Mouse (Mus musculus) stomach, embryonic 16.5 days (tissue): ENCODE measurements around the gene Ddx59. TPM values are rescaled to one million over a fixed set of nuclear protein-coding genes. Genes with fewer than 3 reads are reported as not detected.

ENCODE experiments used
- ATAC-seq: fragments of 200-750 bp; cut with Nextera tagmentation; 2 replicates; pipeline ENCODE4 v1.8.0; 2017; ENCODE audit warnings: moderate number of reproducible peaks, moderate TSS enrichment; ENCODE audit not compliant: insufficient read depth, low FRiP score
- H3K27ac ChIP-seq: fragments of 300-500 bp; sonication (generic); 2 replicates; pipeline ENCODE4 v1.5.1; 2014; ENCODE audit warnings: low read length
- H3K27me3 ChIP-seq: fragments of 300-500 bp; sonication (generic); 2 replicates; pipeline ENCODE4 v1.6.1; 2014; ENCODE audit warnings: low read length, control low read depth, mixed read lengths; ENCODE audit not compliant: control insufficient read depth, insufficient read depth
- H3K36me3 ChIP-seq: fragments of 300-500 bp; sonication (generic); 2 replicates; pipeline ENCODE4 v1.6.1; 2014; ENCODE audit warnings: low read length; ENCODE audit not compliant: control insufficient read depth, insufficient read depth
- H3K4me1 ChIP-seq: fragments of 300-500 bp; sonication (generic); 2 replicates; pipeline ENCODE4 v1.6.1; 2014; ENCODE audit warnings: low read length, control low read depth, mixed read lengths; ENCODE audit not compliant: control insufficient read depth, insufficient read depth
- H3K4me2 ChIP-seq: fragments of 300-500 bp; sonication (generic); 2 replicates; pipeline ENCODE4 v1.6.1; 2014; ENCODE audit warnings: low read depth, low read length, mixed read lengths
- H3K4me3 ChIP-seq: fragments of 300-500 bp; sonication (generic); replicated peaks from 2 replicates; pipeline ENCODE4 v1.5.1; 2014; ENCODE audit warnings: mild to moderate bottlenecking, low read length
- H3K9ac ChIP-seq: fragments of 300-500 bp; sonication (generic); 2 replicates; pipeline ENCODE4 v1.6.1; 2014; ENCODE audit warnings: low read length
- H3K9me3 ChIP-seq: fragments of 300-500 bp; sonication (generic); replicated peaks from 2 replicates; pipeline ENCODE4 v1.6.1; 2016; ENCODE audit warnings: low read length, control low read depth; ENCODE audit not compliant: control insufficient read depth
- WGBS: fragments of 180-500 bp; shearing (Covaris S2); extraction: QIAGEN DNeasy Blood & Tissue Kit; methylation state at CpG from one replicate; pipeline ENCODE4 v1.1.7; 2014; 5-methylcytosine and 5-hydroxymethylcytosine counted together
- polyA plus RNA-seq: library from polyadenylated mRNA; unstranded; fragments of >200 nt; fragmentation: Nextera tagmentation; extraction: Ambion mirVana; gene quantifications from 2 replicates; pipeline ENCODE4 v1.2.1, GENCODE M21; 2015

Gene Ddx59
- polyA plus RNA-seq, 1 experiment from 2014 or later = 13.6 TPM

DNA sequence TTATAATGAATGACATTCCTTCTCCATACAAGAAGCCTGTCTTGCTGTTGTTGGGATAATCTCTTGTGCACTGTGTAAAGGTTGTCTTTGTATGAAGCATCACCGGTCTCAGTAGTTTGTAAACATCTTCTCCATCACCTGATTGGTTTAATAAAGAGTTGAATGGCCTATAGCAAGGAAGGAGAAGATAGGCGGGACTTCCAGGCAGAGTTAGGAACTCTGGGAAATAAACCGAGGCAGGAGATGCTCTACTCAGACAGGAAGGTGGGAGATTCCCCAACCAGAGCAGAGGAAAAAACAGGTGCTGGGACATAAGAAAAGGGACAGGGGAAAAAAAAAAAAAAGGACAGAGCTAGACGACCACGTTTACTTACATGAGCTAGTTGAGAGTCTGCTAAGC is 20.0 kb upstream of the Ddx59 start:
- Histone ChIP-seq H3K4me3 (no peak overlapping the region), H3K4me1 (no peaks in the 10 kb centered on the region), H3K9me3 (no peaks in the 10 kb centered on the region), H3K4me2 (no peak overlapping the region), H3K27me3 (no peaks in the 10 kb centered on the region), H3K36me3 (no peaks in the 10 kb centered on the region), H3K27ac (no peak overlapping the region), H3K9ac (no peak overlapping the region)
- ATAC-seq = no peak
- WGBS = 46% methylated on average over 5 of the region's 5 CpGs

DNA sequence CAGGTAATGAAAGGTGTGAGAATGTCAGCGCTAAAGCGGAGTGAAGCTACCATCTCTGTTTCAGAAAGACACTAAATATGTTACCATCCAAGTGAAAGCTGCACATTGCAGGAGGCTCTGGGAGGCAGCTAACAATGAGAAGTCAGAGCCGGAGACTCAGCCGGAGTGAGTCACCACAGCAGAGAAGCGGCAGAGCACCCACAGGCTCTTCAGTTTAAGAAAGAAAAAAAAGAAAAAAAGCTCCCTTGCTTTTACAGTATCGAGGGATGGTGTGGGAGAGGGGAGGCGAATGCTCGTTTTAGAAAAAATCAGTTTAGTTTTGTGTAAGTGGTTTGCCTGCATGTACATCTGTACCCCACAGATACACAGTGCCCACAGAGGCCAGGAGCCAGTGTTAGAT is 13.8 kb upstream of the Ddx59 start:
- WGBS = 66% methylated on average over 8 of the region's 8 CpGs
- Histone ChIP-seq H3K27ac (no peak overlapping the region), H3K36me3 (no peaks in the 10 kb centered on the region), H3K4me1 (no peaks in the 10 kb centered on the region), H3K4me3 (no peak overlapping the region), H3K9me3 (peaks cover 3% of the 10 kb centered on the region; the same call in 1 of the 2 replicates), H3K27me3 (no peaks in the 10 kb centered on the region), H3K4me2 (no peak overlapping the region), H3K9ac (no peak overlapping the region)
- ATAC-seq = no peak

DNA sequence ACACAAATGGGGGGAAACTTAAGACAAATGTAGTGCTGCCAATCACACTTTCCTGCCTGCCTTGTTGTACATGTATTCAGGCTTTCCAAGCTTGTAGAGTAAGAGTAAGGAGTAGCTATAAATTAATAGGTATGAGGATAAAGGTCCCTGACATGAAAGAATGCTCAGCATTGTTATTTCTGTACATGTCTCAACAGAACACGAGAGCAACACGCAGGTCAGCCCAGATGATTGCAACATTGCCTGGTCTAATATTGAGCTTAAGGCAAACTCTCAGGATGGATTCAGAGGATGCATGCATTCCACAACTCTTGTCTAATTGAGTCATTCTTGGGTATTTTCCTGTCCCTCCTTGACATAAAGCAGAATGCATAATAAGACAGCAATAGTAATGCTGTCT is 5.4 kb upstream of the Ddx59 start:
- Histone ChIP-seq H3K4me3 (no peak overlapping the region), H3K36me3 (no peaks in the 10 kb centered on the region), H3K27ac (no peak overlapping the region; the same call in 1 of the 2 replicates), H3K9me3 (peaks cover 4% of the 10 kb centered on the region; the same call in 1 of the 2 replicates), H3K4me2 (no peak overlapping the region), H3K9ac (no peak overlapping the region), H3K27me3 (no peaks in the 10 kb centered on the region), H3K4me1 (no peaks in the 10 kb centered on the region)
- WGBS = 81% methylated on average over 2 of the region's 2 CpGs
- no peak for ATAC-seq

DNA sequence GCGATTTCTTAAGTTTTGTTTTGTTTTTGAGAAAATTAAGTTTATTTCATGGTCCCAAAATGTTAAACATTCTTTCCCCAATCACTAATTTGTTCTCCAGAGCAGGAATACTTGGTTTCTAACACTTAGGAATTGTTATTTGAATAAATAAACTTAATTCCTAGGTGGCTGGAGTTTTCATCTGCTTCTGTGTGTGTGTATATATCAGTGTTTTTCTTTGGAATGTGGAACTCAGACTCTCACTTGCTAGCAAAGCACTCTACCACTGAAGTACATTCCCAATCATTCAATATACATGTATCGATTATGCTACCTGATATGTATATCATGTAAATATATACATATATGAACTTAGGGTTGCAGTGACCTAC is 670 bp downstream of the Ddx59 start:
- Histone ChIP-seq H3K27ac (no peak overlapping the region), H3K9ac (no peak overlapping the region), H3K4me2 (peak overlapping the region; percentile 68), H3K36me3 (no peaks in the 10 kb centered on the region), H3K4me1 (0 out of 2 replicates have a peak, but pooled peaks cover 3% of the 10 kb centered on the region), H3K27me3 (no peaks in the 10 kb centered on the region), H3K4me3 (peak overlapping the region; percentile 73), H3K9me3 (no peaks in the 10 kb centered on the region)
- no peak for ATAC-seq
- 43% methylated on average over 2 of the region's 2 CpGs for WGBS

DNA sequence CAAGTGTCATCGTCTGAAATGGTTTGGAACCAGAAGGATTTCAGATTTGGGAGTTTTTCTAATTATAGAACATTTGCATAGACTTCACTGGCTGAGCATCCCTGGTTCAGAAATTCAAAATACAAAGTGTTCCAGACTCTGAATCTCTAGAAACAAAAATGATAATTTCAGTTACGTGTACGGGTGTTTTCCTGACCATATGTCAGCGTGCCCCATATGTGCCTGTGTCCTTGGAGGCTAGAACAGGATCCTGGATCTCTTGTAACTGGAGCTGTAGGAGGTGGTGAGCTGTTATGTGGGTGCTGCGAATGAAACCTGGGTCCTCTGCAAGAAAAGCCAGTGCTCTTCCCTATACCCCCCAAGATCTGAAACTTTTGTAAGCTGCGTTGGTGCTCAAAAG is 3.3 kb downstream of the Ddx59 start:
- H3K4me3 ChIP-seq = no peak overlapping the region
- no peak overlapping the region for H3K9ac ChIP-seq
- peaks cover 4% of the 10 kb centered on the region; the same call in 1 of the 2 replicates for H3K36me3 ChIP-seq
- no peaks in the 10 kb centered on the region for H3K27me3 ChIP-seq
- ATAC-seq = no peak
- H3K9me3 ChIP-seq = no peaks in the 10 kb centered on the region
- no peak overlapping the region for H3K27ac ChIP-seq
- WGBS = 88% methylated on average over 6 of the region's 6 CpGs
- no peak overlapping the region for H3K4me2 ChIP-seq
- H3K4me1 ChIP-seq = 0 out of 2 replicates have a peak, but pooled peaks cover 3% of the 10 kb centered on the region

DNA sequence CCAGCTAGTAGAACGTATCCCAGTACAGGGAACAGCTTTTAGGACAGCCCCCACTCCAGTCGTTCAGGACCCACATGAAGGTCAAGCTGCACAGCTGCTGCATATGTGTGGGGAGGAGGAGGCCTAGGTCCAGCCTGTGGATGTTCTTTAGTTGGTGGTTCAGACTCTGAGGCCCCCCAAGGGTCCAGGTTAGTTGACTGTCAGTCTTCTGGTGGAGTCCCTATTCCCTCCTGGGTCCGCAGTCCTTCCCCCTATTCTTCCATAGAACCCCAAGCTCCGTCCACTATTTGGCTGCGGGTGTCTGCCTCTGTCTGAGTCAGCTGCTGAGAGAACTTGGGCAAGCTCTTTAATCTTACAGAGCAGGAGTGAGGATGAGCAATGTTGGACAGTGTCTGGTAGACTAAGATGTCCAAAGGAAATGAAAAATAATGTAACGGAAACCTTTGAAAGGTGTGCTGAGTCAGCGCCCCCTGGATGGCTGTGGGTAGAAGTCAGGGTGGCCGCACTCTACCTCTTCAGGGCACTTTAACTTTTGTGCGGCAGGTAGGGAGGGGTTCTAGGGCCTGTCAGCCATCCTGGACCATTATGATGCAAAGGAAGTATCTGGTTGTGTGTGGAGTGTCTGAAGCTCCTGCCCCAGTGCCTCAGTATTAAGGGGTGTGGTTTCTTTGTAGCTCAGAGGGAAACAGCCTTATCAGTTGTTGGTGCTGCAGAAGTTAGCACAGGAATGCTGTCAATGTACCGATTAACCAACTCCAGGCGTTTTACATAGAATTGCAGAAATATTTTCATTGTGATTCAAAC is 12.3 kb downstream of the Ddx59 start:
- no peak overlapping the region for H3K4me3 ChIP-seq
- no peaks in the 10 kb centered on the region for H3K9me3 ChIP-seq
- 0 out of 2 replicates have a peak, but pooled peaks cover 3% of the 10 kb centered on the region for H3K4me1 ChIP-seq
- 76% methylated on average over 11 of the region's 11 CpGs for WGBS
- H3K9ac ChIP-seq = no peak overlapping the region
- peaks cover 4% of the 10 kb centered on the region; the same call in 1 of the 2 replicates for H3K36me3 ChIP-seq
- H3K4me2 ChIP-seq = no peak overlapping the region
- no peaks in the 10 kb centered on the region for H3K27me3 ChIP-seq
- no peak for ATAC-seq
- H3K27ac ChIP-seq = no peak overlapping the region

DNA sequence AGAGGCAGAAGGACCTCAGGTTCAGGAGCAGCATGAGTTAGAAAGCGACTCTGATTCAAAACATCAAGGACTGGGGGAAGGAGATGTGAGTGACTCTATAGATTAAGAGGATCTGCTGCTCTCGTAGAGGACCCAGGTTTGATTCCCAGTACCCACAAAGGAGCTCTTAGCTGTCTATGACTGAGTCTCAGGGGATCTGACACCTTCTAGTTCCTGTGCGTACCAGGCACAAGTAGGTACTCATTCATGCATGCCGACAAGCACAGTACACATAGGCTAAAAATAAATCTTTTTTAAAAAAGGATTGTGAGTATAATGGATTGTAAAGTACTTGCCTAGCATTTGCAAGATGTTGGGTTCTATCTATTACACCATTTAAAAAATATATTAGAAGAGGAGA is 13.9 kb downstream of the Ddx59 start:
- H3K4me3 ChIP-seq = no peak overlapping the region
- no peak overlapping the region for H3K27ac ChIP-seq
- ATAC-seq = no peak
- H3K4me1 ChIP-seq = 0 out of 2 replicates have a peak, but pooled peaks cover 3% of the 10 kb centered on the region
- H3K4me2 ChIP-seq = no peak overlapping the region
- H3K36me3 ChIP-seq = no peaks in the 10 kb centered on the region
- whole genome bisulfite sequencing = 82% methylated on average over 4 of the region's 4 CpGs
- H3K9me3 ChIP-seq = no peaks in the 10 kb centered on the region
- no peak overlapping the region for H3K9ac ChIP-seq
- no peaks in the 10 kb centered on the region for H3K27me3 ChIP-seq

DNA sequence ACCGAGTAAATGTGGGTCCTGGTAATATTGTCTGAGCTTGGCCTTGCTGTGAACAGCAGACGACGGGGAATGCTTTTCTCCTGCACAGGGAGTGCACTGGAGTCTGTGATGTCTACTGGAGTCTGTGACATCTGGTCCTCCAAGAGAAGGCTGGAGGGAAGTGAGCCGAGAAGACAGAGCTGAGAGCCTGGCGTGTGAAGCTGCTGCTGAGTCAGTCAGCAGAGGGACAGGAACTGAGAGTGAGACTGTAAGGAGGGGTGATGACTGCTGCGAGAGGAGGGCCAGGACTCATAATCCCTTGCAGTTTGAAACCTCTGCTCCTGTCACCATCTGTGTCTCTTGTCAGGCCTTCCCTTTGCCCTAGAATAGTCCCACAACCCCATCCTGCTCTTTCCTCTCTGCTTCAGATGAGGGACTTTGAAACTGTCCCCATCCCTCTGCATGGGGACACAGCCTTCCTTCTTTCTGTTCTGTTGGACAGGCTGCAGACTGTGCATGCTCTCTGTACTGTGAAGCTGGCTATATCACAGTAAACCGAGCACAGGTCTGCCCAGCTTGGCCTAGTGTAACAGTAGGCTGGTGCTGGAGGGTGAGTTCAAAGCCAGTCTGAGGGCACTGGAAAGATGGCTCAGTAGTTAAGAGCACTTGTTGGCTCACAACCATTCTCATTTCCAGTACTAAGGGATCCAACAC is 15.2 kb downstream of the Ddx59 start:
- H3K4me2 ChIP-seq = no peak overlapping the region
- no peaks in the 10 kb centered on the region for H3K36me3 ChIP-seq
- WGBS = 41% methylated on average over 7 of the region's 7 CpGs
- no peak overlapping the region for H3K27ac ChIP-seq
- no peaks in the 10 kb centered on the region for H3K9me3 ChIP-seq
- no peak overlapping the region for H3K9ac ChIP-seq
- H3K4me1 ChIP-seq = 0 out of 2 replicates have a peak, but pooled peaks cover 3% of the 10 kb centered on the region
- H3K27me3 ChIP-seq = no peaks in the 10 kb centered on the region
- no peak overlapping the region for H3K4me3 ChIP-seq
- no peak for ATAC-seq

DNA sequence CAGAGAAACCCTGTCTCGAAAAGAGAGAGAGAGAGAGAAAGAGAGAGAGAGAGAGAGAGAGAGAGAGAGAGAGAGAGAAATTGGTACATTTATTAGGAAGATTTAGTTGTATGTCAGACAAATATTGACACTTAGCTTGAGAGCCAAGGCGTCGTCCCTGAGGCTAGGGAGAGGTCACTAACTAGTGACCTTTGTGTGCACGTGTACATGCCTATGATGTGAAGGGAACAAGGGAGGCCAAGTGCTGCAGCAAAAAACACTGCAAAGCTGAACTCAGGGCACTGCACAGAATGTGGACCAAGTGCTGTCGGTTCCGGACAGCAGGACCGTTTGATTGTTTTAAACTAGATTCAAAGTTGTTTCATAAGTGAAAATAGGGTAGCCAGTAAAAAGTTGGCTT is 25.7 kb downstream of the Ddx59 start:
- no peak for ATAC-seq
- H3K4me2 ChIP-seq = no peak overlapping the region
- 64% methylated on average over 7 of the region's 7 CpGs for WGBS
- H3K9ac ChIP-seq = no peak overlapping the region
- no peaks in the 10 kb centered on the region for H3K9me3 ChIP-seq
- H3K27me3 ChIP-seq = no peaks in the 10 kb centered on the region
- no peak overlapping the region for H3K4me3 ChIP-seq
- no peak overlapping the region for H3K27ac ChIP-seq
- H3K4me1 ChIP-seq = peaks cover 9% of the 10 kb centered on the region; the same call in 1 of the 2 replicates
- H3K36me3 ChIP-seq = no peaks in the 10 kb centered on the region
